Mouse (Mus musculus): Measurements from ENCODE around the gene Ptprf.
A peak's percentile ranks its signal among the peaks of the same experiment; 100 is the strongest.

The Ptprf gene

DNA sequence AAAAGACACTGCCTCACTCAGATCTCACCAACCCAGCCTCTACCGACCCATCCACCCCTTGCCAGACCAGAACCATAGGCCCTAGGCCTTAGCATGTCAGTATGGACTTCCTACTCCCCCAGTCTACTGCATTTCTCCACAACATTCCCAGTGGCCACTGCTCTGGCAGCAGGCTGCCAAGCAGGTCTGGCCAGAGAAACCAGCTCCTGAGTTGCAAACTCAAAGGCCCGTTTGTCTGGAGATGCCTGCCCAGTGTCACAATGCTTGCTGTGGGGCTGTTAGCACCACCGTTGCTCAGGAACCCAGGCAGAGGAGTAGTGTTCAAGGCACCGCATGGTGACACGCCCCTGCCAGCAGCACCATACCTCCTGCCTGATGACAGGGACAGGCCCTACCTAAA is 5.0 kb downstream of the Ptprf start:
- no peak for DNase-seq (ENCODE audit: low read depth, low spot score)

DNA sequence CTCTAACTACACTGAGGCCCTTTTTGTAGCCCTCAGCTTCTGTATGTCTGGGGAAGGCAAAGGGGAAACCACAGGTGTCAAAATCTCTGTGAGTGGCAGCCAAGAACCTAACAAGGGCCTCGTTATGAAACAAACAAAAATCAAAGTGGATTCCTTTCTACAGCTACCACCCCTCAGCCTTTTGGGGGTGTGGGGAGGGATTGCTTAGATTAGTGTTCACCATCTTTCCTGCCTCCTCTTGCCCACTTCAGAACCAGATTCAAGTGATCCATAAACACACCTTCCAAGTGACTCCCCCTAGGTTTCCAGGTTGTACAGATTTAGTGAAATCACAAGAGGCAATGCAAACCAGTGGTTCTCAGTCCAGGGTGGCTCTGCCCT is 9.0 kb downstream of the Ptprf start:
- DNase-seq (ENCODE audit: low read depth, low spot score) = no peak

DNA sequence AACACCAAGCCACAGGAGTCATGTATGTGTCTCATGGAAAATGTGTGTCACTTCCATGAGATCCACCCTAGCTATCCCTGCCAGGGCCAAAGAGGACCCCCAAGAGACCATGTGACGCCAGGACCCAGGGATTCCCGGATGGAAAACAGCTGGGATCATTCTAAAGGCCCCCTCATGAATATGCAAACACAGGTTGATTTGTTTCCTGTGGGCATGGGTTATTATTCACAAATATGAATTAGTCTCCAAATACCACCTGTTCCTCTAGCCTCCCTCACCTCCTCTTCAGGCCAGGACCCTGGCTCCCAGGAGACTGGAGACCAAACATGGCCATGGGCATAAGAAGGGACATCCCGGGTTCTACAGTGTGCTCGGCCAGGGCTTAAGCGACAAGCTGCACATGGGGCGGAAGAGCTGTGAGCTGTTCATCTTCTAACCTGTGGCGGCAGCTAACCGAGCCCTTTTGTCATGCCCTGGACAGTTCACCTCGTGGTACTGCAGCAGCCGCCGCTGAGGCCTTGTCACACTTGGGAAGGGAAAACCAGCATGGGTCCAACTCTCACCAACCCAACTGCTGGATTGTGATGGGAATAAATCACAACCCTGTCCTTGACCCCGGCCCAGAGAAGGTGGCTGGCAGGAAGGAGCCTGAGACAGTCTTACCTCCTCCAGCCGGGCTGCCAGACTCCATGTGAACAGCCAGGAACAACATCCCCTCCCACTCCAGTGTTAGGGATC is 9.6 kb downstream of the Ptprf start:
- DNase-seq (ENCODE audit: low read depth, low spot score) = no peak

DNA sequence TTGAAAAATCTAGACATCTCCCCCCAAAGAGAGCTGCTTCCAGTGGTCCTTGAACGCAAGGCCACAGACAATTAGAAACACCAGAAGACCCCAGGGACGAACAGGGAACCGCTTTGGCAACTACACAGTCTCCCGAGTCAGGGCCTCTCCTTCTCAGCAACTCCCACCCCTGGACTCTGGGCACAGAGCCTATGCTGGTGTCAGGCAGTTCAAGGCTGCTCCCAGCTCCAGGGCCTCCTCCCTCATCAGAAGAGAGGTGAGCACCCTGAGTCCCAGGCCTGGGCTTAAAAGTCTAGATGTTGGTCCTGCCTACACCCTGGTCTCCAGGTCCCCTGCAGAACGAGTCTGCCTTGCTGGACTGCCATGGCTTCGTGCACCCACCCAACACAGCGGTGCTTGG is 10.7 kb downstream of the Ptprf start:
- no peak for DNase-seq (ENCODE audit: low read depth, low spot score)

DNA sequence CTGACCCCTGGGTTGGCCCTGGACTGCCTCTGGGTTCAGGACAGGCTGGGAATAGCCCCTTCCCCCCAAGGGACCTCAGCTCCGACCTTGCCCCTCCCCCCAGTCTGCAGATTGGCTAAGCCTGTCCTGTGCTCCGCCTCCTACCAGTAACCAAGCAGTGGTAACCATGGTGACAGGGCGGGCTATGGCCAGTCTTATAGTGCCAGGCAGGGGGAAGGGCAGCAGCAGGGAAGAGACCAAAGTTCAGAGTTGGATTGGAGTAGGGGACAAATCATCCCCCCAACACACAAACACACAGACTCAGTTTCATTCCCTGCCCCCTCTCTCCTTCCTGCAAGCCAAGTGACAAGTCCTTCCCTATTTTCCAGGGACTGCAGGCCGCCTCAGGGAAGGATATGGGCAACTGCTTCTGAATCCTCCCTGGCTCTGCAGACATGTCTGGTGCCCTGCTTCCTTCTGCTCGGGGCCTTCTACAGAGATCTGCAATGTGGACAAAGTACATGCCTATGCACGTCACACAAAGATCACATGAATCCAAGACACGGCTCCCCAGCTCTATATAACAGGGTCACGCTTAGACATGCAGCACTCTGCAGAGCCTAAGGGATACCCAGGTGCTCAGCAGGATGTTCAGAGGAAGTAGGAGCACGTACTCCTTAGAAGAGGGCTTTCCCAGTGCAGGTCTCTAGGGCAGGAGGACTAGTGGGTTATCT is 14.5 kb downstream of the Ptprf start:
- peak; percentile 69 for DNase-seq (ENCODE audit: low read depth, low spot score)

DNA sequence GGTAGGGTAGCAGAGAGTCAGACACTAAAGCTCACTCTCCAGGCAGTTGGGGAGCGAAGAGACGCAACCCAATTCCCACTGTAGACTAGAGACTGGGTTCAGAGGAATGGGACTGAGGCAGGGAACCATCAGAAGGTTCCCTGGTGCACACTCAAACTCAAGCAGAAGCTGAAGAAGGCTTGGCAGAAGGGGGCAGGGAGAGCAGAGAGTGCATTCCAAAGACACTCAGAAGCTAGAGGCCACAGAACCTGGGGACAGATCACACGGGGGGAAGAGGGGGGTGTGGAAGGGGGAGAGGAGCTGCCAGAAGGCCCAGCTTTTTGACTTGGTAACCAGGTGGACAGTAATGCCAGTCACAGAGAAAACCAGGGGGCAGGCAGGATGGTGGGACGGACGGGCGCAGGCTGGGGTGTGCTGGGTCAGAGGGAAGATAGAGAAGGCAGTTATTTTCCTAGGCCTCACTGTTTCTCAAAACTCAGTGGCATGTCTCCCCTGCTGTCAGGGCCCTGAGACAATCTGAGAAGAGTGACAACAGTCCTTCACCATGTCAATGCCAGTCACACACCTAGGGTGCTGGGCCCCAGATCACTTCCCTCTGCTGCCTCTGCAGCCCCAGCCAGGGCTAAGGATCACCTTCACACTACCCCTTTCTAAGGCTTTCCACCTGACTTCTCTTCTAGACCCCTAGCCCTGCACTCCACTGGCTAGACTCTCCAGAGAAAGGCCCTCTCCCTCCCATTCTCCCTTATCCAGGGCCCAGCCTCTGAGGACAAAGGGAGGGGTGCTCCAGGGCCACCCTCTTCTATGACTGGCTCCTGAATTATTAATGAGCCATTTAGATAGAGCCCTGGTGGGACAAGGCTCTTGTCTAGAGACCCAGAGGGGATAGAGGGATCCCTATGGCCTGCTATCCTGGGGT is 15.3 kb downstream of the Ptprf start:
- DNase-seq (ENCODE audit: low read depth, low spot score) = no peak

DNA sequence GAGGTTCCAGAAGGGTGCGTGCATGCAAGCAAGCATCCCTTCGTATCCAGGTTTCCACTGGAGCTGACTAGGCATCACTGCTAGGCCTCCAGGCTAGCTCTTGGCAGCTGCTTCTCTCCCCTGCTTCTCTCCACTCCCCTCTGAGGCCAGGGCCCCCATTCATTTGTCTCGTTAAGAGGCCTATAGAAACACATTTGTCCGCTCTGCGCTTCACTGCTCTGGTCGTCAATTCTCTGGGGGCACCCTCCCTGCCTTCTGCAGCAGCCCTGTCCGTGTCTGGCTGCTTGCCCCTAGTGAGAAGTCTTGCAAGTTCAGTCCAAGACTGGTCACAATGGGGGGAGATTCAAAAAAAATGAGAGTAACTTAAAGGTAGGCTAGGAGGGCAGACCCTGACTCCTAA is 16.7 kb downstream of the Ptprf start:
- DNase-seq (ENCODE audit: low read depth, low spot score) = no peak

DNA sequence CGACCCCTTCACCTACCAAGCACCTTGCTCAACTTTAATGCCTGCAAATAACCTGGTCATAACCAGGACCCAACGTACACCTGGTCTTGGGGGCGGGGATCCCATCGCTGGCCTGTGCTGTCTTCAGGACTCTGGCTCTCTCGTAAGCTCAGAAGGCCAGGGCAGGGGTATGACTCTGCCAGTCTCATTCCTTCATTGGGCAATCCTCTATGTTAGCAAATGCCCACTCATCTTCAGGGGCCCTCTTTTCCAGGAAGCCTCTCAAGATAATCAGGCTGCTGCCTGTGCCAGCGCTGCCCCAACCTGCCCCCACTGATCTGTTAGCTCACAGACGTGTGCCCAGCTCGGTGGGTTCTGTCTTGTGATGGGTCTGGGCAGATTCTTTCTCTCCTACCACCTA is 17.2 kb downstream of the Ptprf start:
- DNase-seq (ENCODE audit: low read depth, low spot score) = no peak

DNA sequence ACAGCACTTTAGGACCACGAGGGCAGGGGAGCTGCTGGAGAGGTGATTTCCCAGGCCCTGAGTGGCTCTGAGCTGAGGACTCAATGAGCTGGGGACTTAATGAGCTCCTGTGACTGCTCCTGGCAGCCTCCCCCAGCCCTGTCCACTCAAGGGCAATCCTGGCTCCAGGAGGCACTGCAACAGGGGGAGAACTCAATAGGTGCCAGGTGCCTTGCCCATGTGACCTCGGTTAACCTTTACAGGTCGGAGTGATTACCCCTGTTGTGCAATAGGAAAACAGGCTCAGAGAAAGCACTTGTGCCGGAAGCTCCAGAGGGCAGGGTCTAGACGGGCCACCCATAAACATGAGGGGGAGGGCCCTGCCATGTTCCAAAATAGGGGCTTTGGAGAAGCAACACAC is 17.7 kb downstream of the Ptprf start:
- no peak for DNase-seq (ENCODE audit: low read depth, low spot score)

DNA sequence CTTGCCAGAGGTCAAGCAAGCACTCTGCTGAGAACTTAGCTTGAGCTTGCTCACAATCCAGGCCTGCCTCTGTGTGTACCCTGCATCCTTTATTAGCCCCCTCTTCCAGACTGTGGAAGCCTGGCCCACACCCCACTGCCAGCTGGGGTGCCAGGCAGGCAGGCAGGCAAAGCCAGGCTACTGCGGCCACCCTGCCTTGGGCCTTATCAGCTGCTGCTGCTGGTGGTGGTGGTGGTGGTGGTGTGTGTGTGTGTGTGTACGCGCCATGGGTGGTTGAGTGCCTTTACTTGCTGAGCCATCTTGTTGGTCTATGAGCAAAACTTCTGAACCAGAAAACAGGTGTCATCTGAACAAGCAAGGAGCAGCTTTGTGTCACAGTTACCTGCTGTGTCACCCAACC is 18.3 kb downstream of the Ptprf start:
- DNase-seq (ENCODE audit: low read depth, low spot score) = no peak

DNA sequence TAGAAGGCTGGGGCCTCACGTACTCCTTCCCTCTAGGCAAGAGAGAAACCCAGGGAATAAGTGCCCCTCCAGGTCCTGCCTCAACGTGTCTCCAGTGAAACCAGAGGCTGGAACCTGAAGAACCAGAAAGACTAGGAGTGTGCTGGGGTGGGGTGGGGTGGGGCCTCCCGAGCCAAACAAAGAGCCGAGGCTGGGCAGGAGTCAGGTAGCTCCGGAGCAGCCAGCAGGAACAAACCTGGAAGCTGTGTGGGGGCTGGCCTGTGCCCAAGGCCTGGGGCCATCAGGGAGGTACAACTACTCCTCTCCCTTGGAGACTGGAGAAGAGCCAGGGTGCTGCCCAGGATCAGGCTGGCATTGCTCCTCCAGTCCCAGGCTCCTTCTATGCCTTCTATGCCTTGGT is 18.9 kb downstream of the Ptprf start:
- no peak for DNase-seq (ENCODE audit: low read depth, low spot score)

DNA sequence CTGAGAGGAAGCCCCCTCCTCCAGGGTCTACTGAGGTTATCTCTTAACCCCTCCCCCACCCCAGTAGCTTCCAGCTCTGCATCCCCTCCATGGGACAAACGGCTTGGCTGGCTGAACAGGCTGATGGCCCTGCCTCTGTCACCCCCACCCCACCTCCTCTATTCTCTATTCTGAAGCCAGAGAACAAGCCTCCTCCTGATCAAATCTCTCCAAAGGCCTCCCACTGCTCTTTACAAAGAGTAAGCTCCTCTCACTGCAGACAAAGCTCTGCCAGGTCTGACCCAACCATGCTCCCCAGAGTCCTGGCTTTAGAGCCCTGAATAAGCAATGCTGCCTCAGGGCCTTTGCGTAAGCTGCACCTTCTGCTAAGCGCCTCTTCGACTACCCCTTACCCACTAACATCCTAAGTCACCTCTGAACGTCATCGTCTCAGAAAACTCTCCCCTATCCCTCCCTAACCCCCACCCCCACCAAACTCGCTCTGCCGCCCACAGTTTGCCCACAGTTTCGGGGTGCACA is 19.6 kb downstream of the Ptprf start:
- no peak for DNase-seq (ENCODE audit: low read depth, low spot score)

DNA sequence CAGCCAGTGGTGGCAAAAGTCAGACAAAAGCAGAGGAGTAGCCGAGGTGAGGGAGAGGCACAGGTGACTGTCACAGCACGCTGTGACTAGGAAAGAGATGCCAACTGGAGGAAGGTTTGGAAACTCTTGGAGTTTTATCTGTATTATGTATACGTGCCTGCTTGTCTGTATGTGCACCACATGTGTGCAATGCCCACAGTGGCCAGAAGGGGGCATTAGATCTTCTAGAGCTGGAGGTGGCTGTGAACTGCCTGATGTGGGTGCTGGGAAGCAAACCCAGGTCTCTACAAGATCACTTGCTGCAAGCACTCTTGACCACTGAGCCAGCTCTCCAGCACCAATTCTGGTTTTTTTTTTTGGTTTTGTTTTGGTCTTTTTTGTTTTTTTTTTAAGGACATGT is 20.5 kb downstream of the Ptprf start:
- DNase-seq (ENCODE audit: low read depth, low spot score) = no peak

DNA sequence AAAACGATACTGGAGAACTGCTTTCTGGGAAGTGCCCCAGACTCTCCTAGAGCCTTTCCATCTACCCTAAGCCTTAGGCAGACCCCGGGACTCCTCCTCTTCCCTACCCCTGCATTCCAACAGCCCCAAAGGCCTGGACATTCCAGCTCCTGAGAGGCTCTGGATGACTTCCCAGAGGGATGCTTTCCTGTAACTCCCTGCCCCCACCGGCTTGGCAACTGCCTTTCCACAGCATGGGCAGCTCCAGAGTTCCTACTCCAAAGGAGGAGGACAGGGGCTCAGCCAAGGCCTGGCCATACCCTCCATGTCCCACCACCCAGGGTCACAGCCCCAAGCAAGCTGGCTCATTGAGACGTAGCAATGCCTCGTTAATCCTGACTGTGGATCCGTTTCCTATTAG is 21.2 kb downstream of the Ptprf start:
- no peak for DNase-seq (ENCODE audit: low read depth, low spot score)

DNA sequence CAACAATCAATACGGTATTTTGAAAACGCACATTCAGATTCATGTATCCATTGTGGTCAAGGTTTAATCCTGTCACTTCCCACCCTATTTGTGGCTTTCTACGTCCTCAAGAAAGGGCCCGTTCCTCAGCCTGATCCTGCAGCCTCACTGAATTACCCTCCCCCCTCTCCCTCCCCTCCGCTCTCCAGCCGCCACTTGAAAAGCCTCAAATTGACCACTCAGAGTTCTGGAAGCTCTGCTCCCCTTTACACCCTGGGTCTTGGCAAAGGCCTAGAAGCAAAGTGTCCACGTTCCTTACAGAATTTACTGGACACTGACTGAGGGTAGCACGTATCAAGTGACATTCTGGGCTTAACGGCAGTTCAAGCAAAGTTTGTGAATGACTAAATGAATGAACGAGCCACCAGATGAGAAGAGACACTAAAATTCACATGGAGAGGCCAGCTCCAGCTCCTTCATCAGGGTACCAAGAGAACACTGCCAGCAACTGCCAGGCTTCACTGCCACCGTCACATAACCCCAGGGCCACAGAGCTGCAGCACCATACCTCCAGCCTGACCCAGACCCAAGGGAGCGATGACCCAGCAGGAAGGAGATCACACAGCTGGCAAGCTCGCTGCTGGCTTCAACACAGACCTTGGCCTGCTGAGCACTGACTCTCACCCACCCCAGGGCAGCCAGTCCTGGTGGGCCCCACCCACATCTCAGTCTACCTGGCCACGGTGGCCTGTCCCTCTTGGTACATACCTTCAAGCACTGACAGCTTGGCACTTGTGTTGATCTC is 22.6 kb downstream of the Ptprf start:
- DNase-seq (ENCODE audit: low read depth, low spot score) = no peak

DNA sequence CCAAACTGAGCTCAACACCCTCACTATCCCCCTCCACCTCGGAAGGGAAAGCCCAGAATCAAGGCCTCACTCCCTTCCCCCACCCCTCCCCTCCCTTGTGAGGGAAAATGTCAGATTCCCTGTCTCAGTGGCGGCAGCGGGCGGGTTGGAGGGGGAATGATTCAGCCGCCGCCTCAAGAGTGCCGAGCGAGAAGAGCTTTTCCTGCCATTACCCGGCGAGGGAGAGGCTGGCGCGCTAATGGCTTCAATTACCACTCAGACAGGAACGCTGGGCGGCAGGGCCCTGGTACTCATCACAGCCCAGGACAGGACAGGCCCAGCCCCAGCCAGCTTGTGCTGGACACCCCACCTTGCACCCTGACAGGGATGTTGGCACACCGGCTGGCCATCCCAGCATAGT is 25.6 kb downstream of the Ptprf start:
- DNase-seq (ENCODE audit: low read depth, low spot score) = no peak

DNA sequence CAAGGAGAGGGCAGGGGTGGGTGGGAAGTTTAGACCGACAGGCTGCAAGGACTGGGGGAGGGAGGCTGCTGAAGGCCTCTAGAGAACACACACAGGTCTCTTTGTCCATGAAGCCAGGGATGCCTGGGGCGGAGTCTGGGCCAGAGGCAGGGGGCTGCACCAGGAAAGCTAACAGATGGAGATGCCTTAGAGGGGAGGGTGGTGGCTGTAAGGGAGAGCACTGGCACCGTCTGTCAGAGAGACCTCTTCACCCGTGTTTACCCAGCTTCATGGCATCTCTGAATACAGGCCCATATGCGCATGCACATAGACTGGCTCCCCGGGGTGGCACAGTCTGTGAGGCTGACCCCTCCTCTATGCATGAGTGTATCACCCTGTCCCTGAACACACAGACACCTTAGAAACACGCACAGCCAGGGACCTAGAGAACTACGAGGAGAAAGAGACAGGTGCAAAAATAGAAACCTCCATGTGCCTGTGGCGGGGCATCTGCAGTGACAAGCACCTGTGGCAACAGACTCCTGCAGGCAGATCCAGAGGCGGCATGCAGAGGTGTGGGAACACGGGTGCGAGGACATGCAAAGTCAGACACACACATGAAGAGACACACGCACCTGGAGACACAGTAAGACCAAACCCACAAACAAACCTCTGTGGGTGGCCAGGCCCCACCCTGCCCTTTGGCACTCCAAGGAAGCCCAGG is 29.3 kb downstream of the Ptprf start:
- DNase-seq (ENCODE audit: low read depth, low spot score) = no peak

DNA sequence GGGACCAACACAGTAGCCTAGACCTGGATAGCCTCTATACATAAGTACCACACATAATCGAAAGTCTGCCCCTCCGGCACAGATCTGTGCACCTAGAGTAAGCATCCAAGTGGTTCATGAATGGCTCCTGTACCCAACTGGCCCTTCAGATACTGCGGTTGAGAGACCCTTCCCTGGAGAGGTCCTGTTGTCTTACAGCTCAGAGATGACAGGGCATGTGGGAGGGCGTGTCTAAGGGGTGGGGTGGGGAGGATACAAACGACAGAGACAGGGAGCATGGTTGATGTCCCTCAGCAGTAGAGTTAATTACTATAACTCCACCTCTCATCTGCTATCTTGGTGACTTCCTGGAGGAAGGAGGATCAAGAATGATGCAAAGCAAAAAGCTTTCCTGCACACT is 29.9 kb downstream of the Ptprf start:
- no peak for DNase-seq (ENCODE audit: low read depth, low spot score)

DNA sequence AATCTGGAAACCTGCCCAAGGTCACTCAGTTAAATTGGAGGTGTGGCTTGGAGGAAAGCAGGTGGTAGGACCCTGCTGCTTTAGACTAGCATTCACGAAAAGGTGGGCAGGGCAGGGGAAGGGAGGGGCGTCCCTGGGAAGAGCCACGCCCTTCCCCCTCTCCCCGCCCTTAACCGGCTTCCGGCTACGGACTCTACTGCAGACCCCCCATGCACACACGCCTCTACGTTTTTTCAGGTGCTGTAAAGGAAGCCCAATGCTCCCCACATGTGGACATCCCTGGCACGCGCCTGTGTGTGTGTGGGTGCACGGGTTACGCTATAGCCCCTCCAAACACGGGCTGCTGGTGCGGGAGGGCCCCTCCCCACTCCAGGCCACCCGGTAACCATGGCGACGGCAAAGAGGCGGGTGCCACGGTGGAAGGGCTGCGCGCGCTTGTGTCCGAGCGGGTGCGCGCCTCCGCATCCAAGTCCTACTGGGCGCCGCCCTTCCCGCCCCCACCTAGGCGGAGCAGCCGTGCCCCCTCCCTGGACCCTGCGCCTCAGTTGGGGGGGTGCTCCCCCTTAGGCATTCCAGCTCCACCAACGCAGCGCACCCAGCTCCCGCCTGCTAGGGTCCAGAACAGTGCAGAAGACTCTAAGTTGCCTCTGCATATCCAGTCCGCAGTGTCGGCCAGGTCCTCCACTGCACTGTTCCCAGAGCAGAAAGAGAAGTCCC is 30.5 kb downstream of the Ptprf start:
- DNase-seq (ENCODE audit: low read depth, low spot score) = no peak

DNA sequence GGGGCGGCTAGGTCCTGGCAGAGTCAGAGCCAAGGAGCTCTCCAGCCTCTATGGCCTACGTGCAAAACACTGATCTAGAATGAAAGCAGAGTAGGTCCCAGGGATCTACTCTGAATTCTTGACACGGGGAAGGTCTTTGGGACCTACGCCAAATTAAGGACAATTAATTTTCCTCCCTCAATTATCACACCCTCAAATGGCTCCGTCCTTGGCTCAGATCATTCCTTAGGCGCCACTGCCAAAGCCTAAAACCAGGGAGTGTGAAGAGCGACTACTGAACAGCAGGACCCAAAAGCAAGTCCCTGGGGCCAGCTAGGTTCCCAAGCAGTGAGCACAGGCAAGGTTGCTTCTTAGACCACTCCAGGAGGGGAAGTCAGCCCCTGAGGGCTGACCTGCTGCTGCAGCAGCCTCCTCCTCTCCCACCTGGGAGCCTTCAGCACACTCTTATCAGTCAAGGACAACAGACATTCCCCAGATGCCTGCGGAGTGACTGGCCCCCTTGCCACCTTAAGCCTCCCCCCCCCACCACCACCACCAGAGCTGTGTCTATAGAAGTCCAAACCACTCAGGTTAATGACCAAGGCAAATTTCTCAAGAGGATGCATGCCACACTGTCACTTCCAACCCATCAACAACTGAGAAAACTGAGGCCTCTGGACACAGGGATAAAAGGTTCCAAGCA is 31.3 kb downstream of the Ptprf start:
- DNase-seq (ENCODE audit: low read depth, low spot score) = no peak

Measured in retina, postnatal 7 days (tissue).